Comparison of ENCODE assay signal across 14 mouse cellular contexts in the genomic region with DNA sequence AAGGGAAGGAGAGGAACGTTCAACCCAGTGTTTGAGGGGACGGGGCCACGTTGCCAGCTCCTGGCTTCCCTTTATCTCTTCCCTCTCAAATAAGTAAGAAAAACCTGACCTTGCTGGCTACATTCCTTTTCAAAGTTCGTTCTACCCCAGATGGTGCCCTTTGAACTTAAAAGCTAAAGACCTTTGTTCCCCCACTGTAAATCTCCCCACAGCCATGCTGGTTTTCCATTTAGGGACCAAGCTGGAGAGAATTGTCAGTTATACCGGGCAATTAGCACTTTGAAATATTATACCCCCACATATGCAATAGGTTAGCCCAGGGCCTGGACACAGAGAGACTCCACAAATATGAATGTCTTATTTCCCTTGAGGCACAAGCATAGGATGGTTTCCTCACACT.
DNase-seq lines count a peak whose midpoint lies in the region; ATAC-seq and TF ChIP-seq lines count a peak whose summit lies in the region.
"Had no signal": no experiment of that assay in that cellular context is flagged by ENCODE, and none has a peak within 500 bp of the region (broad histone marks: within the 10 kb centered on the region; RNA-seq: fewer than 3 reads in every experiment).

No protein-coding gene starts in this region.

- 8% methylated on average over 5 of the region's 5 CpGs for WGBS in kidney, embryonic 14.5 days
- 3% methylated on average over 5 of the region's 5 CpGs for WGBS in limb, embryonic 10.5 days

- peak; percentile 4 for DNase-seq in kidney, adult 11 months
- DNase-seq in embryo, embryonic 10.5 days (ENCODE audit: low spot score): peak; percentile 90
- DNase-seq in limb, embryonic 10.5 days (ENCODE audit: low spot score): peak; percentile 70
- no peak for DNase-seq in layer of hippocampus, adult 9-11 months
- no peak for DNase-seq in adrenal gland, adult 8-10 months
- DNase-seq: cerebellum, postnatal 14 days; heart, adult 11 months; lung, adult 18-20 months; thymus, postnatal 25 days had no signal

- no peak for ATAC-seq in kidney, embryonic 14.5 days (ENCODE audit: low FRiP score, low TSS enrichment)
- ATAC-seq: intestine, embryonic 15.5 days had no signal

- no peak for TF ChIP-seq POLR2A in cortical plate, adult 2 months (IDR thresholded peaks at IDR 0.05; ENCODE audit: extremely low read depth, insufficient read depth, low read length)

- no peaks in the 10 kb centered on the region for H3K36me3 ChIP-seq in kidney, embryonic 14.5 days (ENCODE audit: control insufficient read depth, insufficient read depth, low read length)
- H3K36me3 ChIP-seq in limb, embryonic 10.5 days: no peaks in the 10 kb centered on the region
- H3K36me3 ChIP-seq: heart, embryonic 15.5 days; intestine, embryonic 15.5 days; limb, embryonic 15.5 days had no signal

- H3K27me3 ChIP-seq in kidney, embryonic 14.5 days (ENCODE audit: control insufficient read depth, insufficient read depth, low read length): no peaks in the 10 kb centered on the region
- no peaks in the 10 kb centered on the region for H3K27me3 ChIP-seq in limb, embryonic 10.5 days (ENCODE audit: low read depth, poor library complexity, severe bottlenecking)
- H3K27me3 ChIP-seq: heart, embryonic 15.5 days; intestine, embryonic 15.5 days; limb, embryonic 15.5 days had no signal

- H3K4me3 ChIP-seq in kidney, embryonic 14.5 days (ENCODE audit: low read length): no peak overlapping the region
- H3K4me3 ChIP-seq in cortical plate, adult 2 months (ENCODE audit: insufficient read depth, low read length): no peak overlapping the region
- no peak overlapping the region for H3K4me3 ChIP-seq in limb, embryonic 10.5 days
- H3K4me3 ChIP-seq: heart, embryonic 15.5 days; intestine, embryonic 15.5 days; limb, embryonic 15.5 days had no signal

- no peak for TF ChIP-seq CTCF in cortical plate, adult 2 months (IDR thresholded peaks at IDR 0.05; ENCODE audit: extremely low read depth, insufficient read depth, low read length)

- no peak overlapping the region for H3K9ac ChIP-seq in kidney, embryonic 14.5 days (ENCODE audit: low read depth, low read length)
- H3K9ac ChIP-seq: heart, embryonic 15.5 days; intestine, embryonic 15.5 days; limb, embryonic 15.5 days had no signal

- peaks cover 9% of the 10 kb centered on the region; the same call in 1 of the 2 replicates for H3K4me1 ChIP-seq in kidney, embryonic 14.5 days (ENCODE audit: control insufficient read depth, insufficient read depth, low read length)
- no peaks in the 10 kb centered on the region for H3K4me1 ChIP-seq in cortical plate, adult 2 months (ENCODE audit: control insufficient read depth, insufficient read depth, low read length)
- H3K4me1 ChIP-seq in limb, embryonic 10.5 days: peaks cover 48% of the 10 kb centered on the region
- H3K4me1 ChIP-seq: intestine, embryonic 15.5 days; limb, embryonic 15.5 days had no signal

- H3K9me3 ChIP-seq in kidney, embryonic 14.5 days (ENCODE audit: control insufficient read depth, low read length): no peaks in the 10 kb centered on the region
- H3K9me3 ChIP-seq in limb, embryonic 10.5 days (replicated peaks): no peaks in the 10 kb centered on the region
- H3K9me3 ChIP-seq: heart, embryonic 15.5 days; intestine, embryonic 15.5 days; limb, embryonic 15.5 days had no signal

- H3K27ac ChIP-seq in kidney, embryonic 14.5 days (ENCODE audit: low read depth, low read length): no peak overlapping the region
- H3K27ac ChIP-seq in cortical plate, adult 2 months (ENCODE audit: insufficient read depth, low read length): 0 out of 2 replicates have a peak overlapping the region, but pooled peaks have one; percentile 23
- peak overlapping the region; percentile 85 for H3K27ac ChIP-seq in limb, embryonic 10.5 days
- H3K27ac ChIP-seq: heart, embryonic 15.5 days; intestine, embryonic 15.5 days; limb, embryonic 15.5 days had no signal

- H3K4me2 ChIP-seq in kidney, embryonic 14.5 days (replicated peaks; ENCODE audit: low read depth, low read length): no peak overlapping the region
- H3K4me2 ChIP-seq: heart, embryonic 15.5 days; intestine, embryonic 15.5 days; limb, embryonic 15.5 days had no signal

Comparison
In these comparisons a context has a peak if more than half of its experiments do, and no peak if none do; other contexts are left out.
1. DNase-seq: peak in kidney, adult 11 months (single experiment), embryo, embryonic 10.5 days (single experiment) and limb, embryonic 10.5 days (single experiment); none in layer of hippocampus, adult 9-11 months (single experiment) and adrenal gland, adult 8-10 months (single experiment).